Mouse (Mus musculus): ENCODE results near the gene Smim5.
A peak's percentile ranks its signal among the peaks of the same experiment; 100 is the strongest.

Gene Smim5

GRCm38 (mm10) chr11:115929031-115929430 lies 29.3 kb downstream of the Smim5 start:
- no peak for DNase-seq (ENCODE audit: low spot score in 2 of 2)

DNA sequence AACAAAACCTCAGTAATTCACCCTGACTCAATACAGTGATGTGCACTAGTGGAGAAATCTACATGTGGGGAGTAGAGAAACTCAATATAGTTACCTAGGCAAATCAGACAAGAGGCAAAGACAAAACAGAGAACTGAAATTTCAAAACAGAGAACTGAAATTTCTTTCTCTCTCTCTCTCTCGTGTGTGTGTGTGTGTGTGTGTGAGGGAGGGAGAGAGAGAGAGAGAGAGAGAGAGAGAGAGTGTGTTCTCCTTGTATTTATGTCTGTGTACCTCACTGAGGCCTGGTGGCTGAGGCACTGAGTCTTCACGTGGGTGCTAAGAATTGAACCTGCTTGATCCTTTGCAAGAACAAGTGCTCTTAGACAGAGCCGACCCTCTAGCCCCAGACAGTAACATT lies 30.1 kb downstream of the Smim5 start:
- DNase-seq (ENCODE audit: low spot score in 2 of 2), result no peak

GRCm38 (mm10) chr11:115931235-115931634 lies 31.5 kb downstream of the Smim5 start:
- DNase-seq (ENCODE audit: low spot score in 2 of 2), result no peak

DNA sequence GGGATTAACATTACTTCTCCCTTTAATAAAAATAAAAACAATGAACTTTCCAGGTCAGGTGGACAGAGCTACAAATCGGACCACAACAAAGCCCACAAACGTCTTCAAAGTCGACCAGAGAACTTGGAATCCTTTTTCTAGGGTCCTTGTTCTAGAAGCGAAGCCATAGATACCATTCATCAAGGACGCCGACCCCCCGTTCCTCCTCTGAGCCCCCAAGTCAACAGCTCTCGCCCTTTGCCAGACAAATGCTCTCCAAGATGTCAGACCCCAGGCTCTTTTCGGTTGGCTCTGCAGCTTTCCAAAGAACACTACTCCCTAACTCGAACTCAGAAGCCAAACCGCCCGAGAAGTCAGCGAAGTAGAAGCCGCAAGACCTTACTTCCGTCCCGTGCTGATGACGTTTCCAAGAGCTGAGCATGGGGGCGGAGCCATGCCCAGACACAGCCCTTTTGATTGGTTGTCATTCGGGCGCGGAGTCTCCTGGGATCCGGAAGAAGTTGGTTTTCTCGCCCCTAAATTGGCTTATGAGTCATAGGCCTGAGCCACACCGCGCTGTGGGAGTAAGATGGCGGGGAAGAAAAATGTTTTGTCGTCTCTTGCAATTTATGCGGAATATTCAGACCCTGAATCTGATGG lies 33.5 kb downstream of the Smim5 start, which contains the start of the genes Sap30bp and Recql5:
Gene Sap30bp, plus strand, starts transcription at position 175 of the 639 bp plus-strand sequence.
Gene Recql5, minus strand, starts transcription at position 370 of the 639 bp plus-strand sequence.
- DNase-seq (ENCODE audit: low spot score in 2 of 2), result peak; percentile 96 to 97

DNA sequence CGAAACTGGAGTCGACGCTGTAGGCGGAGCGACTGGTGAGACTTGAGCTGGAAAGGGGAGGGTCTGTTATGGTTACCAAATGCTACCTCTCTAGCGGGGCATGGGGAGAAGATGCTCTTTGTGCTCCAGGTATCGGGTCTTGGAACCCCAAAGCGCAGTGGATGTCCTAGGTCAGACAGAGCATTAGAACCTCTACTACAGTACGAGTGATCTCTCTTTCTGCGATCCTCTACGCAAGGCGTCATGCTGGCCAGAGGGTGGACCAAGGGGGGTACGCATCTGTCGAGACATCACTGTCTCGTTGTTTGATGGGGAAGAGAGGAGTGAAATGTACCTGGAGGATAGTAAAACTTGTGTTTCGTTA lies 34.0 kb downstream of the Smim5 start:
- DNase-seq (ENCODE audit: low spot score in 2 of 2), result no peak

DNA sequence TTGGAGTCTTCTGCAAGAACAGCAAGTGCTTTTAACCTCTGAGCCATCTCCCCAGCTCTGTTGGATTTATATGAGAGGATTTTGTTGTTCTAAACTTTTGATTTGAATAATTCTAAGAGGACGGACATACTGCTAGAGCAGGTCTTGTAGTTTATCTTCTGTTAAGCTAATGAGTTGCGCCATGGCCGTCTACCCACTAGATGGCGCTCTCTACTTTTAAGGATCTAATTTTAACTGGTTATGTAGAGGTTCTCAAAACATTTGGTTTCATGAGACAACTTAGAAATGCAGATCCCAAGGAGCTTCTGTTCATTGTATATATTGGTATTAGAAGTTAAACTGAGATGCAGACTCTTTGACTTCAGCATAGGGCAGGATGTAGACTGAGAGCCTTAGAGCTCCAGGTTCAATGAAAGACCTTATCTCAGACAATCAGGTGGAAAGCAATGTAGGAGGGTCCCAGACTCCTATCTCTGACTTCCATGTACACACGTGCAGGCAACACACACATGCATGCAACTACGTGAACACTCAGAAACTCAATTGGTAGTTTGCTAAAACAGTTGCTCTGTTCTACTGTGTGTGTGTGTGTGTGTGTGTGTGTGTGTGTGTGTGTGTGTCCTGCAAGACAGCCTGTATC lies 40.0 kb downstream of the Smim5 start:
- peak; percentile 40 to 71 for DNase-seq (ENCODE audit: low spot score in 2 of 2)

DNA sequence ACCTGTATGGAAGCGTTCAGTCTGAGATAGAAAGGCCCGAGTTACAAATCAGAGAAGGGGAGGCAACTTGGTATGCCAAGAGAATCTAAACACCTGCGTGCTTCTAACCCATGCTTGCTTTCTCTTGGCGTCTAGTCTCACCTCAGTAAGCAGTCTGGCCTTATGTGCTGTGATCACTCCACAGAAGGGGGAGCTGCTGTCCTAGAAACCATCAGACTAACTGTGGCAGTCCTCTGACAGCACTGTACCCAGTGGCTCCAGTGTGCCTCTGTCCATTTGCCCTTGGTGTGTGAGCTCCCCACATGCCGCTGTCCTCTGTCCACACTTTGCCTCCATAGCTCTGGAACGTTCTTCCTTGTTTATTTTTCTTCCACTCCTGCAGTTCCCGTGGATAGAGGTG lies 42.2 kb downstream of the Smim5 start:
- no peak for DNase-seq (ENCODE audit: low spot score in 2 of 2)

GRCm38 (mm10) chr11:115945247-115945646 lies 45.5 kb downstream of the Smim5 start:
- no peak for DNase-seq (ENCODE audit: low spot score in 2 of 2)

DNA sequence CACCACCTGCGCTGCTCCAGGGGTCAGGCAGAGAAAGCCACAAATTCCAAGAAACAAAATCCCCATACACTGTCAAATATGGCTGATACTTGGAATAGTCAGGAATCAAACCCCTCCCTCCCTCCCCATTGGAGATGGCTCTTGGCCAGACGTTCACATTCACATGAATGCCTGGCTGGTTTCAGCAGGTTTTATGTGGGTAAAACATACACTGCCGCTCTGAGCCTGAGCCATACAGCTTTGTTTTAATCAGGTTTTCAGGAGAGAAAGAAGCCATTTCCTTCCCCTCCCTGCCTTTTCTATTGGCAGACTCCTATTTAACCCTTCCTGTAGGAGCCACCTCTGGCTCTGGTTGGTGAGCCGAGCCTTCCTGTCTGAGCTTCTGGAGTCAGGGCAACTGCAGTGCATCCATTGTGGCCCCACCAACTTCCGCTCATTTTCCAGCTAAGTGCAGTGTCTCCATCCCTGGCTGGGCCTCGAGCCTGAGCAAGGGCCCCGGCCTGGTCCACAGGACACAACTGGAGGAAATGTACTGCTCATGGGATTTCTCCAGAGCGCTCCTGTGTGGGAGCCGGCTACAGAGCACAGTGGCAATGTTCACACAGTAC lies 46.6 kb downstream of the Smim5 start:
- DNase-seq (ENCODE audit: low spot score in 2 of 2), result no peak

DNA sequence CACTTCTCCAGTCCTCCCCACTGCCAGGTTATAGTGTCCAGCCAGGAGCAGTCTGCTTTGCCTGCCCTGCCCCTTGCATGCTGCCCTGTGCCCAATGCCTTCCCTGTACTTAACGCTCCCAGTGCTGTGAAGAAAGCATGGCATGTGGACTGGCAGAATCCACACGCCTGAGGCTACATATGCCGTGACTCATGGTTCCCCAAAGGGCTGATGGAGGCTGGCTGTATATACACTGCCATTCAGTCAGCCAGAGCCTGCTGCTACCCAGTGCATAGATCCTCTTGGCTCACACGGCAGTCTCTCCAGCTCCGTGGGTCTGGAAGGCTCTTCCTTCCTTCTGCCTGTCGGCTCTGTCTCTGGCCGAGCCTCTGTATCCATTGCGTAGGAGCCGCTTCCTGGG lies 48.5 kb downstream of the Smim5 start:
- DNase-seq (ENCODE audit: low spot score in 2 of 2), result no peak

GRCm38 (mm10) chr11:115950719-115951118 lies 51.0 kb downstream of the Smim5 start:
- DNase-seq (ENCODE audit: low spot score in 2 of 2), result no peak

DNA sequence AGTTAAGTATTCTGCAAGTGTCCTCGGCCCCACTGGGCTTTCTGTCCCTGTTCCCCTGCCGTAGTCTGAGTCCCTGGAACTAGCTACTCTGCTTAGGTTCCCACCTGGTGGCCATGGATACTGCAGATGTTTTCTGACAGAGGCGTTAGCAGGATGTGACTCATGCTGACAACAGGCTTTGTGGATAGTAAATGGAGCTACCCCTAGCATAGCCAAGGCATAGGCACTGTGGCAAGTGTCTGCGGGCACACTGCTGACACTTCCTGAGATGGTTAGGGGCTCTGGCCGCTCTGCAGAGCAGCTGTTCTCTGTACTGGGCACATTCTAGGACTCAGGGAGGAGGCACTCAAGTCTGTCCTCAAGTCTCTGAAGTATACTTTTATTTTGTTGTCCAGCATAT lies 54.9 kb downstream of the Smim5 start:
- DNase-seq (ENCODE audit: low spot score in 2 of 2), result no peak

DNA sequence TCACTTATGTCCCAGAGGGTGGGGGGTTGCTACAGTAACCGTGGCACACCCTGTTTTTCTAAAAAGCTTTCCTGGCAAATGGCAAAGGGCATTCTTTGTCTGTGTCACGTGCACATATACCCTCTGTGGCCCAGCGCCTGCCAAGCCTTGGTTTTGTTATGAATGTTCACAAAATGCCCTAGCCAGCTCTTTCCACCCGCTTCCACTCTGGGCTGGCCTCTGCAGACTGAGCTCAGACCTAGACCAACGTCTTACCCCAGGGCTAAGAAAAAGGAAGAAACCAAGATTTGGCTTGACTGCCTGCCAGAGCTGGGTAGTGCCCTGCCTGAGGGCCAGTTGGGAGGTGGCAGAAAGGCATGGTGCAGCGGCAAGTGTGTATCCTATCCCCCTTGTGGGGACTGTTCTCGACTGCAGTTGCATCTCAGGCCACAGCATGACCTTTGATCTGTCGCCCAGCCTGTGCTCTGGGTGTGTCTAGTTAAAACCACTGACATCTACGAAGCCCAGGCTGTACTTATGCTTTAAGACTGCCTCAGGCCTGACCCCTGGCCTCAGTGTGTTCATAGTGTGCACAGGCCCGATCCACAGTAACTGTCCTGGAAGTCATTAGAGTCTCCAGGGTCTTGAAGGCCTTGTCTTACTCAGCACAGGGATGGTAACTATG lies 55.6 kb downstream of the Smim5 start:
- DNase-seq (ENCODE audit: low spot score in 2 of 2), result no peak
